Mouse (Mus musculus): Measurements from ENCODE around the gene Xkr7. TPM values are rescaled to one million over a fixed set of nuclear protein-coding genes. Genes with fewer than 3 reads are reported as not detected.

The Xkr7 gene
- polyA plus RNA-seq, 1 experiment from 2014 or later: 0.06 TPM

- H3K9ac ChIP-seq (ENCODE audit: low read depth, low read length): no peak overlapping the region; the same call in 1 of the 2 replicates
Measured at GRCm38 (mm10) chr2:153013724-153014515, 17.7 kb upstream of the Xkr7 start.

GRCm38 (mm10) chr2:153014758-153015593 lies 16.7 kb upstream of the Xkr7 start, which contains the start of gene Pdrg1:
Pdrg1 (minus strand) TSS chr2:153015427.
- Histone ChIP-seq H3K4me3 (ENCODE audit: low read length) (peak within 1 kb of the TSS; percentile 88), H3K4me2 (ENCODE audit: low read depth, low read length) (peak within 1 kb of the TSS; percentile 81), H3K36me3 (ENCODE audit: control insufficient read depth, insufficient read depth, low read length) (peaks cover 9% of the 10 kb centered on the region; the same call in 1 of the 2 replicates), H3K4me1 (ENCODE audit: control insufficient read depth, insufficient read depth, low read length) (peaks cover 8% of the 10 kb centered on the region), H3K27ac (ENCODE audit: low read length) (no peak within 1 kb of the TSS), H3K27me3 (replicated peaks; ENCODE audit: control insufficient read depth, insufficient read depth, low read length) (no peaks in the 10 kb centered on the region), H3K9me3 (ENCODE audit: control insufficient read depth, low read length) (no peaks in the 10 kb centered on the region), H3K9ac (ENCODE audit: low read depth, low read length) (peak within 1 kb of the TSS; percentile 87)
- WGBS: 1% methylated on average over 54 of the region's 54 CpGs
- peak; percentile 97 for ATAC-seq

More at GRCm38 (mm10) chr2:153013724-153014515, 17.7 kb upstream of the Xkr7 start:
- Histone ChIP-seq H3K36me3 (ENCODE audit: control insufficient read depth, insufficient read depth, low read length) (peaks cover 9% of the 10 kb centered on the region; the same call in 1 of the 2 replicates), H3K4me1 (ENCODE audit: control insufficient read depth, insufficient read depth, low read length) (peaks cover 8% of the 10 kb centered on the region), H3K27me3 (replicated peaks; ENCODE audit: control insufficient read depth, insufficient read depth, low read length) (no peaks in the 10 kb centered on the region), H3K27ac (ENCODE audit: low read length) (no peak overlapping the region), H3K4me3 (ENCODE audit: low read length) (peak overlapping the region; percentile 88), H3K4me2 (ENCODE audit: low read depth, low read length) (peak overlapping the region; percentile 81), H3K9me3 (ENCODE audit: control insufficient read depth, low read length) (no peaks in the 10 kb centered on the region)
- 91% methylated on average over 11 of the region's 11 CpGs for WGBS
- ATAC-seq: no peak

GRCm38 (mm10) chr2:153015804-153016203 lies 15.8 kb upstream of the Xkr7 start:
- H3K4me2 ChIP-seq (ENCODE audit: low read depth, low read length): peak overlapping the region; percentile 24; the same call in 1 of the 2 replicates
- no peak overlapping the region for H3K9ac ChIP-seq (ENCODE audit: low read depth, low read length)
- no peak overlapping the region for H3K27ac ChIP-seq (ENCODE audit: low read length)
- H3K9me3 ChIP-seq (ENCODE audit: control insufficient read depth, low read length): no peaks in the 10 kb centered on the region
- H3K36me3 ChIP-seq (ENCODE audit: control insufficient read depth, insufficient read depth, low read length): peaks cover 6% of the 10 kb centered on the region; the same call in 1 of the 2 replicates
- 0 out of 2 replicates have a peak overlapping the region, but pooled peaks have one; percentile 88 for H3K4me3 ChIP-seq (ENCODE audit: low read length)
- H3K27me3 ChIP-seq (replicated peaks; ENCODE audit: control insufficient read depth, insufficient read depth, low read length): no peaks in the 10 kb centered on the region
- no peak for ATAC-seq
- peaks cover 8% of the 10 kb centered on the region for H3K4me1 ChIP-seq (ENCODE audit: control insufficient read depth, insufficient read depth, low read length)
- 39% methylated on average over 8 of the region's 8 CpGs for WGBS

DNA sequence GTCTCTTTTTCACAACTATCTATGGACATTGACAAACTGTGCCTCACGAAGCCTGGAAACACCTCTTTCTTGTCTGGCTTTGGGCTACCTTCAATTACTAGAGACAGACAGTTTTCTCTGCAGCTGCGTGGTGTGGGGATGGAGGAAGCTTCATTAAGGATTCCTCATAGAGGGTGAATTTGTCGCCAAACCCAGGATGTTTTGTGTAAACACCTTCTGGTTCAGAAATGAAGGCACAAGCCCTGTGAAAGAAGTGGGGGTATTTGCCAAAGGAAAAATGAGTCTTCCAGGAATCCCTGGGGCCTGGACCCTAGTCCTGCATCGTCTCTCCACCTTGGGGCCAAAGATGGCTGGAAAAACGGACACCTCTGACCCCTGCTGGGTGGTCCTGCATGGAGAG lies 14.9 kb upstream of the Xkr7 start:
- peaks cover 3% of the 10 kb centered on the region; the same call in 1 of the 2 replicates for H3K36me3 ChIP-seq (ENCODE audit: control insufficient read depth, insufficient read depth, low read length)
- no peaks in the 10 kb centered on the region for H3K27me3 ChIP-seq (replicated peaks; ENCODE audit: control insufficient read depth, insufficient read depth, low read length)
- H3K27ac ChIP-seq (ENCODE audit: low read length): no peak overlapping the region
- no peak overlapping the region for H3K4me2 ChIP-seq (ENCODE audit: low read depth, low read length)
- H3K4me3 ChIP-seq (ENCODE audit: low read length): no peak overlapping the region
- peaks cover 8% of the 10 kb centered on the region for H3K4me1 ChIP-seq (ENCODE audit: control insufficient read depth, insufficient read depth, low read length)
- H3K9me3 ChIP-seq (ENCODE audit: control insufficient read depth, low read length): no peaks in the 10 kb centered on the region
- H3K9ac ChIP-seq (ENCODE audit: low read depth, low read length): no peak overlapping the region
- ATAC-seq: no peak
- 42% methylated on average over 5 of the region's 5 CpGs for WGBS

- no peak overlapping the region for H3K27ac ChIP-seq (ENCODE audit: low read length)
- no peak for ATAC-seq
- no peak overlapping the region for H3K4me3 ChIP-seq (ENCODE audit: low read length)
- H3K4me1 ChIP-seq (ENCODE audit: control insufficient read depth, insufficient read depth, low read length): peaks cover 2% of the 10 kb centered on the region
- 79% methylated on average over 3 of the region's 3 CpGs for WGBS
- H3K27me3 ChIP-seq (replicated peaks; ENCODE audit: control insufficient read depth, insufficient read depth, low read length): no peaks in the 10 kb centered on the region
- H3K4me2 ChIP-seq (ENCODE audit: low read depth, low read length): no peak overlapping the region
- no peak overlapping the region for H3K9ac ChIP-seq (ENCODE audit: low read depth, low read length)
- H3K36me3 ChIP-seq (ENCODE audit: control insufficient read depth, insufficient read depth, low read length): no peaks in the 10 kb centered on the region
- H3K9me3 ChIP-seq (ENCODE audit: control insufficient read depth, low read length): no peaks in the 10 kb centered on the region
Measured at GRCm38 (mm10) chr2:153019355-153019754, 12.3 kb upstream of the Xkr7 start.

DNA sequence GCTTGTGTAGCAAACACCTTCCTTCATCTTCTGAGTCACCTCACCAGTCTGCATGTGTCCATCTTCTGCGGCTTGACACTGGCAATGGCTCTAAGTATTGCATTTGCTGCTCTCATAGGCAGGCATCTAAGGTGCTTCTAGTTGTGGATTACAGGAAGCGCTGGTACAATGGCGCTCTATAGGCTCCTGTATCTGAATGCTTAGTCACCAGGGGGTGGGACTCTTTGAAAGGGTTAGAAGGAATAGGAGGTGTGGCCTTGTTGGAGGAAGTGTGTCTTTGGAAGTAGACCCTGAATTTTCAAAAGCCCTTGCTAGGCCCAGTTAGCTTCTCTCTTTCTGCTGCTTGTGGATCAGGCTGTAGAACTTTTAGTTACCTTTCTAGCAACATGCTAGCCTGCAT lies 10.5 kb upstream of the Xkr7 start:
- Histone ChIP-seq H3K9me3 (ENCODE audit: control insufficient read depth, low read length) (no peaks in the 10 kb centered on the region), H3K4me1 (ENCODE audit: control insufficient read depth, insufficient read depth, low read length) (no peaks in the 10 kb centered on the region), H3K27ac (ENCODE audit: low read length) (no peak overlapping the region), H3K9ac (ENCODE audit: low read depth, low read length) (no peak overlapping the region), H3K36me3 (ENCODE audit: control insufficient read depth, insufficient read depth, low read length) (no peaks in the 10 kb centered on the region), H3K27me3 (replicated peaks; ENCODE audit: control insufficient read depth, insufficient read depth, low read length) (no peaks in the 10 kb centered on the region), H3K4me2 (ENCODE audit: low read depth, low read length) (no peak overlapping the region), H3K4me3 (ENCODE audit: low read length) (no peak overlapping the region)
- WGBS: 72% methylated on average over 3 of the region's 3 CpGs
- no peak for ATAC-seq

DNA sequence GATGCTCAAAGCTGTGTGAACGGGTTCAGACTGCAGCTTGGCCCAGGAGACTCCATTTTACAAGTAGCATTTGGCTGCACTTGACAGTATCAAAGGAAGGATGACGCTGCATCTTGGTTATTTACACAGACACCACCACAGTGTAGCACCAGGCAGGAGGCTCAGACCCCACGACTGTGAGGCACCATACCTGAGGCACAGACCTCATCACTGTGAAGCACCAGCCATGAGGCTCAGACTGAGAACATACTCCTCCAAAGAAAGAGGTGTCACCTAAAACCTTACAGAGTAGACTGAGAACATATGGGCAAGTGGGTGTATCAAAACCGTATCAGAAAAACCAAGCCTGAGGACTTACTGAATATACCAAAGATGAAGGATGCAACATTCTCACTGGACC lies 8.8 kb upstream of the Xkr7 start:
- Histone ChIP-seq H3K27me3 (replicated peaks; ENCODE audit: control insufficient read depth, insufficient read depth, low read length) (no peaks in the 10 kb centered on the region), H3K4me2 (ENCODE audit: low read depth, low read length) (no peak overlapping the region), H3K27ac (ENCODE audit: low read length) (no peak overlapping the region), H3K36me3 (ENCODE audit: control insufficient read depth, insufficient read depth, low read length) (no peaks in the 10 kb centered on the region), H3K4me3 (ENCODE audit: low read length) (no peak overlapping the region), H3K4me1 (ENCODE audit: control insufficient read depth, insufficient read depth, low read length) (no peaks in the 10 kb centered on the region), H3K9ac (ENCODE audit: low read depth, low read length) (no peak overlapping the region), H3K9me3 (ENCODE audit: control insufficient read depth, low read length) (no peaks in the 10 kb centered on the region)
- 58% methylated on average over 4 of the region's 4 CpGs for WGBS
- ATAC-seq: no peak

GRCm38 (mm10) chr2:153026052-153026451 lies 5.6 kb upstream of the Xkr7 start:
- no peaks in the 10 kb centered on the region for H3K9me3 ChIP-seq (ENCODE audit: control insufficient read depth, low read length)
- no peak overlapping the region for H3K4me2 ChIP-seq (ENCODE audit: low read depth, low read length)
- no peaks in the 10 kb centered on the region for H3K36me3 ChIP-seq (ENCODE audit: control insufficient read depth, insufficient read depth, low read length)
- no peak overlapping the region for H3K4me3 ChIP-seq (ENCODE audit: low read length)
- no peaks in the 10 kb centered on the region for H3K4me1 ChIP-seq (ENCODE audit: control insufficient read depth, insufficient read depth, low read length)
- H3K27ac ChIP-seq (ENCODE audit: low read length): no peak overlapping the region
- ATAC-seq: no peak
- H3K9ac ChIP-seq (ENCODE audit: low read depth, low read length): no peak overlapping the region
- WGBS: 76% methylated on average over 7 of the region's 7 CpGs
- peaks cover 11% of the 10 kb centered on the region for H3K27me3 ChIP-seq (replicated peaks; ENCODE audit: control insufficient read depth, insufficient read depth, low read length)

- ATAC-seq: no peak
- Histone ChIP-seq H3K36me3 (ENCODE audit: control insufficient read depth, insufficient read depth, low read length) (no peaks in the 10 kb centered on the region), H3K4me3 (ENCODE audit: low read length) (no peak overlapping the region), H3K4me2 (ENCODE audit: low read depth, low read length) (no peak overlapping the region), H3K27ac (ENCODE audit: low read length) (no peak overlapping the region), H3K9me3 (ENCODE audit: control insufficient read depth, low read length) (no peaks in the 10 kb centered on the region), H3K27me3 (replicated peaks; ENCODE audit: control insufficient read depth, insufficient read depth, low read length) (peaks cover 24% of the 10 kb centered on the region), H3K9ac (ENCODE audit: low read depth, low read length) (no peak overlapping the region), H3K4me1 (ENCODE audit: control insufficient read depth, insufficient read depth, low read length) (0 out of 2 replicates have a peak, but pooled peaks cover 4% of the 10 kb centered on the region)
- 57% methylated on average over 4 of the region's 4 CpGs for WGBS
Measured at GRCm38 (mm10) chr2:153027501-153027900, 4.2 kb upstream of the Xkr7 start.
